Mouse (Mus musculus) gastrocnemius, adult 18-20 months (tissue): Measurements from ENCODE around the gene Sirt7. TPM values are rescaled to one million over a fixed set of nuclear protein-coding genes. Genes with fewer than 3 reads are reported as not detected.
A peak's percentile ranks its signal among the peaks of the same experiment; 100 is the strongest.

Source experiments
- DNase-seq: peaks from one replicate; pipeline ENCODE4 v3.0.0; 2021; ENCODE audit warnings: low spot score
- total RNA-seq, 2 experiments: library from RNA; stranded (reverse); gene quantifications; 2 replicates each; pipeline ENCODE4 v1.2.3; 2021

The Sirt7 gene
- total RNA-seq, 2 experiments from 2014 or later, result 3.6 to 4.2 TPM

DNA sequence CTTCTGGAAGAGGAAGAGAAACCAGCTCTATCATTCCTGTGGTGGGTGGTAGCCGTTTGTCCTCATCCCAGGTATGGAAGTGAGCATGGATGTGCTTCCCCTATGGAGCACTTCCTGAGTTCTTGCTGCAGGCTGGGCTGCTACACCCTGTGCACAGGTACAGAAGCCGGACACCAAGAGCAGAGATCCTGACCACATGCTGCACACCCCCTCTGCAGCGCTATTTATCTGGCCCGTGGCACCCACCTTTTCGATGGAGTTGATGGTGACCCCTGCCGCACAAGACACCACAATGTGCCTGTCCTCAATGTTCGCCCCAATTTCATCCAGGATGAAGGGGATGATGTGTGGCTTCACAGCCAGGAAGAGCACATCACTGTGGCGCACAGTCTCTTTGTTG is 16.8 kb upstream of the Sirt7 start:
- no peak for DNase-seq

DNA sequence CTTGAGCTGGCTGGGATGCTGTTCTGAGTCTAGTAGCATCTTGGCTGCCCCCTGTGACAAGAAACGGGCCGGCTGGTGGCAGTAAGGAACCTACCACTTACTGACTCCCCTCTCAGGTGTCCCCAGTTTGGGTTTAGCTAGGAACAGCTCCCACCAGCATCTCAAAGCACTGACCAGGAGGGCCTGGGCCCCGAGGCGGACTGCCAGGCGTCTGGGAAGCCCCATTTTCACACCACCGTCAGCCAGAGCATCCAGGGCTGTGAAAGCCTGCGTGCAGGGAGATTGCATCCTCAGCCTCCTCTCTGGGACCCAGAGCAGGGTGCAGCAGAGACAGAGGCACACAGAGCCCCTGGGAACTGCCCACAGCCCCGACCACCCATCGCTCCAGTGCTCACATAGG is 16.2 kb upstream of the Sirt7 start:
- DNase-seq, result no peak

DNA sequence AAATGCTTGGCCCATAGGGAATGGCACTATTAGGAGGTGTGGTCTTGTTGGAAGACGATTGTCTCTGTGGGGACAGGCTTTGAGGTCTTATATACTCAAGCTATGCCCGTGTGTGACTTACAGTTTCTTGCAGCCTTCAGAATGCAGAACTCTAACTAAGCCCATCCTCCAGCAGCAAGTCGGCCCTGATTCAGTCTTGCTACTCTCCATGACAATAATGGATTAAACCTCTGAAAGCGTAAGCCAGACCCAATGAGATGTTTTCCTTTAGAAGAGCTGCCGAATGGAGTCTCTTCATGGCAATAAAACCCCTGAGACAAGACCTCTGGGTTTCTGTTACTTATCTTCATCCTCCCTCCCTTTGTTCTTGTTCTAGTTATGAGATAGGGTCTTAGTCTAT is 9.8 kb upstream of the Sirt7 start:
- no peak for DNase-seq

DNA sequence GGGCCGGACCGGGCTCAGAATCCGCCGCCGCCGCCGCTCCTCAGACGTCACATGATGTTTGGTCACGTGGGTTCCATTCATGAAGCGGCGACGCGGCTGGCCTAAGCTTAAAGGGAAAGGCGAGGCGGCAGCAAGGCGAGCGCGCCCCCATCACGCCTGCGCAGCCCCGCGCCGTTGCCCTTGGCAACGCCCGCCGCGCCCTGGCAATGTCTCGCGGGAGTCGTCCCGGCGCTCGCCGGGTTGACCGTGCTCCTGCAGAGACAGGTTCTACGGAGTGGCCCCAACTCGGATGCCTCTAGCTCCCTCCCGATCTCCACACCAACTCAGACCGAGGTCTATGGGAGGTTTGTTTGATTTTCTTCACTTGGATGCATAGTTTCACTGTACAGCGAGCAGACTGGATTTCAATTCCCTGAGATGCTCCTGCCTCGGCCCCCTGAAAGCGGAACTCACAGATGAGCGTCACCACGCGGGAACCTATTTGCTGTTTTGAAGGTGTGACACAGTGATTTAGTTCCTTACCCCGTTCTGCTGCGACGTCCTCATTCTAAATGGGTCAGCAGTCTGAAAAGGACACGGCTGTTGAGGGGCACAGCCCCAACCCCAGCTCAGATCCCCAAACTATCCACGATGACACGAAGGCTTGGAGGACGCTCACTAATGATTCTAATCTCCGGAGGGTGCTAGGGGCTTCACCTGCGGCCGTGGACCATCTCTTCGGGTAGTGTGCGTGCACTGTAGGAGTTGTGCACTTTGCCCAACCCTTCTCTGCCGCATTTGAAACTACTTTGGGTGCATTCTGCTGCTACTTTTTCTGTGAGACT is 8.7 kb upstream of the Sirt7 start, which contains the start of gene Mafg:
Gene Mafg, minus strand, starts transcription at position 81 of the 824 bp plus-strand sequence.
- peak; percentile 92 for DNase-seq

DNA sequence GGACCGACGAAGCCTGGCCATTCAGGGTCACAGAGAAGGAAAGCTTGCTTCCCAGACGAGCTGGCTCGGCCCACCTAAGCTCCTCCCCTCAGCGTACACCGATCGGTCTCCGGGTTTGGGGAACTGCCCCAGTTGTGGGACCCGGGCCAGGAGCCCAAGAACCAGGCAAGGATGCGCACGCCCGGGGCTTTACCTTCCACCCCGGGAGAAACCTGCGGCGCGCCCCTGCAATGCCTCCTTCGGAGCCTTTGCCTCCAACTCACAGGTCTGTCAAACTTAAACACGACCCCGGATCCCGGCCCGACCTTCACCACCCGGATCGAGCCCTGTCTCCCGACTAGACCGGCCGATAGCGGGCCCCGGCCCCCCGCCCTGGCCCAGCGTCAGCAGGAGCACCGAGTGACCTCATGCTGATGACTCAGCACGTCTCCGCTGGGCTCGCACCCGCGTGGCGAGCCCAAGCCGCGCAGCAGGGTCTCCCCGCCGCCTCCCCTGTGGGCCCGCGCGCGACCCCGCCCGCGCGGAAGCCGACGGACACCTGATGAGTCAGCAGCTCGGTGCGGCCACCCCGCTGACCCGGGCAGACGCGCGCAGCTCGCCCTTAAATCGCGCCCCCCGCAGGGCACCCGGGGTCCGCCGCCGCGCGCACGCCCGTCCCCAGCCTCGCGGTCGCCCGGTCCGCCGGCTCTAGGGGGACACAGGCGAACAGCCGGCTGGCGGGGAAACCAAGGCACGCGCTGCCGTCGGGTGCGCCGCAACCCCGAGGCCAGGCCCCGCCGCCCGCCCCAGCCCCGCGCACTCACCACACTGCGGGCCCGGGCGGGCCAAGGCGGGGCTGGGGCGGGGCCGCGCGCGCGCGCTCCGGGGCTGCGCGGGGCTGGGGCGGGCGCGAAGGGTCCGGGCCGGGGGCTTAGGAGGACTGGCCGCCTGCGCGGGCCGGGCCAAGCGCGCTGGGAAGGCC is 7.8 kb upstream of the Sirt7 start:
- DNase-seq, result peak; percentile 79

DNA sequence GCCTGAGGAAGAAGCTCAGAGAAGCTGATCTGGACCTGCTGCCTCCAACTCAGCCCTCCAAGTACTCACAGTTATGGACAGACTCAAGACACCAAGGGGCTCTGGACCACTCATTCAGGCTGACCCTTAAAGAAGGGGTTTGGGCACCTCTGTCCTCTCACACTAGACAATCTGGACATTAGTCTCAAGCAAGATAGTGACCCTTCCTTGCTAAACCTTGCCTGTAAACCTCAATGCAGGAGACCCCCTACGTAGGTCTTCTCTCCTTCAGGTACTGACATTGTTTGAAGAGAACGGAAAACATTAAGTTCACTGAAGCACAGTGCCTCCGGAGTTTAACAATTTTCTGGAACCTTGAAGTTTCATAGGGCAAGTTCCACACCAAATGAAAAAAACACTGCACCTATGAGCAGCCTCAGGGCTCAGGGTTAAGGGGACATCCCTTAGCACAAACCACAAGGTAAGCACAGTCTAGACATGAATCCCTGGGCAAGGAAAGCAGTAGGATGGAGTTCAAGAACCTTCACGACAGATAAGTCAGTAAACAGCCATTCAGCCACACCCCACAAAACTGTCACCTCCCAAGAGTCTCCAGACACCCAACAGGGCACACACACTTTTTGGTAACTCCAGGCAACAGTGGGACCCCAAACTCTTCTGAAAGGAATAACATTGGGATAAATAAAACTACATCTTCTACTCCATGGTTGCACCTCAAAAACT is 6.8 kb upstream of the Sirt7 start:
- DNase-seq, result no peak

DNA sequence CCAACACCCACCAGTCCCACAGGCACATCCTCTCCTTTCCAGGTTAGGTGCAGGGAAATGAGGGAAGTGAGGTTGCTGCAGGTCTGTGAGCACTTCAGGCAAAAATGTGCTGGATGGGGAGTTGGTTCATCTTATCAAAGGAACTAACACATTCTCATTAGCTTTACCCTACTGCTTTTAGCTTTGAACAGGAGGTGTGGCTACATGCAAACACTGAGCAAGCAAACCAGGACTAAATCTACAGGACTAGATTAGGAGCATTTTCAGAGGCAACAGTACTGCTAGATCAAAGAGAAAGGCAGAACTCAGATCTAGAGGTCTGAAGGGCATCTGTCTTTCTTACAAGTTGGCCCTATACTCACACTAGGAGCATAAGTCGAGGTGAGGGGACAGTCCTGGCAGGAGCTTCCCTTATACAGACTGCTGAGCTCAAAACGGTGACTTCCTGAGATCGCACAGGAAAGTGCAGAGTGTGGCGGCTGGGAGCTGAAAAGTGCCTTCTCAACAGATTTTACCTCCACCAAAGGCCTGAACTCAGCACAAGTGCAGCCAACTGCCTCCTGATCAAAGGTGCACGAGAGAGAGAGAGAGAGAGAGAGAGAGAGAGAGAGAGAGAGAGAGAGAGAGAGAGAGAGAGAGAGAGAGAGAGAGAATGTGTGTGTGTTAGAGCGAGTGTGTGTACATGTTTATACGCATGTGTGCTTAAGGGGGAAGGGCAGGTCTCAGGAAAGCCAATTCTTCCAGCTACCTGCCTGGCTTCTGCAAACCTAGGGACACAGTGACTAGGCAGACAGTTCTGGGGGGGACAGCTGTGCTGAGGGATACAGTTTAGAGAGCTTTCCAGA is 6.1 kb upstream of the Sirt7 start:
- no peak for DNase-seq

DNA sequence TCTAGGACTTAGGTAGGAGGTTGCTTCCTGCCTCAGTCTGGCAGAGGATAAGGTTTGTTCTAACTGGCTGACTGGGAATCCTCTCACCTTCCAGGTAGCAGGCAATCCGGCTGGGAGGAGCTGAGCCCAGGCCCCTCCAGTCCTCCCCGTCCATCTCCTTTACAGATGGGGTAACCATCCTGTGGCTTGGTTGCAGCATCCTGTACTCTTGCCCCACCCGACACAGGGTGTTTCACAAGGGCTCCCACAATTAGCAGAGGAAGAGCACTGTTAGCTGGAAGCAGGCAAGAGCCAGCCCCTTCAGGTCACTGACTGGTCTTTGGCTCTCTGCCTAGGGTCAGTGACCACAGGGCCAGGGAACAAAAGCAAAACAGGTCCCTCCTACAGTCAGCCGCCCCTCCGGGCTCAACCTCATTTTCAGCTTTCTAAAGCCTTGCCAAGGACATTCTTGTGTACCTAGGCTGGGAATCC is 5.4 kb upstream of the Sirt7 start:
- no peak for DNase-seq

DNA sequence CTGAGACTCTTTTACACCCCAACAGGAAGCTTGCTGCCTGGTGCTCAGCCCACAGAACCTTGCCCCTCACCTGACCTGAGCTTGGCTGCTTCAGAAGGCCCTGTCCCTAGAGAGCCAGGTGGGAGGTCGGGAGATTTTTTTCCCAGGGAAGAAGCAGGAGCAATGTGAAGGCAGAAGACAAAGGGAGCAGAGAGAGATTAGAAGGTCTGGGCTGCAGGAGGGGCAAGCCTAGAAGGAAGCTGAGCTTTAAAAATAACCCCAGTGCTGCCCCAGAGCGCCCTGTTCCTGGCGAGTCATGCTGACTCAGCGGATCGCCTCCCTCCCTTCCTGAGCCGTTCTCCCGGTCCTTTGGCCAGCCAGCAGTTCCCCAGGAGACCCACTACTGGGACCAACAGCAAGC is 4.9 kb upstream of the Sirt7 start:
- DNase-seq, result peak; percentile 79

DNA sequence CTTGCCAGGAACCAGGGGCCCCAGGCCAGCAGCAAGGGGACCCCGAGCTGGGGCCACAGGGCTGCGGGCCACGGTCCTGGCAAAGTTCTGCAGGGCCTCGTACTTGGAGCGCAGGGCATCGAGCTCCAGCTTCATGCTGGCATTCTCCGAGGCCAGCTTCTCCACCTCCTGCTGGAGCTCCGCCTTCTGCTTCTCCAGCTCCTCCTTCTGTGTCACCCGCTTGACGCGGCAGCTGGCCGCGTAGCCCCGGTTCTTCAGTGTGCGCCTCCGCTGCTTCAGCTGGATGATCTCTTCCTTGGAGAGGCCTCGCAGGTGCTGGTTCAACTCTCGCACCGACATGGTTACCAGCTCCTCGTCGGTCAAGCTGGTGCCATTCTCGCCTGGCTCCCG is 4.3 kb upstream of the Sirt7 start:
- no peak for DNase-seq

DNA sequence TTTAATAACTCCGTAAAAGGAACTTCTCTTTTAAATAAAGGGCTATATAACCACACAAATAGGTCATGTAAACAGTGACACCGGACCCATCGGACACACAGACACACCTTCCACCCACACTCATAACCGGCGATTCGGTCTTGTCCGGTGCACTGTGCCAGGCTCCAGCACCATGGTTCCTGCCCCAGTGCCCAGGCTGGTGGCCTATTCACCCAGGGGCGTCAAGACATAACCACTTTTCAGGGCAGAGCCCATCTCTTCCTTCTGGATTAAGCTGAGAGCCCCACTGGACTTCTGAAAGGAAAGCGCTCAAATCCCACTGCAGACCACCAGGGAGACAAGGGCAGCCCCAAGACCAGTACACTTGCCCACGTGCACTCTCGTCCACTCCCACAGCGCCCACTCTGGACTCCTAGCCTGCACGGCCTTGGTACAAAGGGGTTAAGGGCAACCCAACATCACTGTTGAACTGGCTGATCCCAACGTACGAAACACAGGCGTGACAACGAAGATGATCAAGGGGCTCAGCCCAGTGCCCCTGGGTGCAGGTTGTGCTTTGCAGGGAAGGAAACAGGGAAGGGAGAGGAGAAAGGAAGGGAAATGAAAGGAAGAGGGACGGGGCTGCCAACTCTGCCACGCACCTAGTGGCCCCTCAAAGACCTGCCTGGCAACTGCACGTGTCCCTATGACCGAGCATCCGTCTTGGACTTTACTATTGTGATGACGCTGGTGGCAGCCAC is 3.7 kb upstream of the Sirt7 start:
- no peak for DNase-seq

DNA sequence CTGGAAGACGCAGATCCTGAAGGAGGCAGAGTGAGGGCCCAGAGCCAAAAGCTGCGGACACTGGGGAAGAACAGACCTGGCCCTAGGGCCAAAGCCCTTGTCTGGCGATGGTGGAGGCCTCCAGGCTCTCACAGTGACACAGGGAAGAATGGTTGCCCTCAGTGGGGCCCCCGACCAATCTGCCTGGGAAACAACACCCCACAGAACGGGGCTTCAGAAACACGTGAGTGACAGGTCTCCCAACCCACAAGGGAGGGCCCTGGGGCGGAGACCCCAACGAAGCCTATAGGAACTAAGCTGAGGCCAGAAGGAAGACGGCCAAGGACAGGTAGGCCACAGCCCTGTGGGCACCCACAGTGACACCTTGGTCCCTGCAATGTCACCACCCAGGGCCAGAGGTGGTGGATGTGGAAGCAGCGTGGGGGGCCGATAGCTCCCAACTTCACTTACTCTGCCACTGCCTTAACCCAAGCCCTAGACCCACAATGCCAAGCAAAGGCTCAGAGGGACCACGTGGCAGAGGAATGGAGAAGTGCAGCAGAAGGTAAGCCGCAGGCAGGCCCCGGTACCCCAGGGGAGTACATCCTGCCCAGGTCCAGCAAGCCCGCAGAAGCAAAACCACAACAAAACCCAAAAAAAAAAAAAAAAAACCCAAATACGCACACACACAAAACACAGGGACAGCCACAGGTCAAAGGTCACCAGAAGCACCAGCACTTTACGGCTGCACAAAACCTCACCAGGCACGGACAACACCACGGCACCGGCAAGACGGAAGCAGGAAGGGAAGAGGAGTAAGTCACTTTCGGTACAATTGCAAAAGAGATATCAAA is 2.6 kb upstream of the Sirt7 start:
- DNase-seq, result no peak

DNA sequence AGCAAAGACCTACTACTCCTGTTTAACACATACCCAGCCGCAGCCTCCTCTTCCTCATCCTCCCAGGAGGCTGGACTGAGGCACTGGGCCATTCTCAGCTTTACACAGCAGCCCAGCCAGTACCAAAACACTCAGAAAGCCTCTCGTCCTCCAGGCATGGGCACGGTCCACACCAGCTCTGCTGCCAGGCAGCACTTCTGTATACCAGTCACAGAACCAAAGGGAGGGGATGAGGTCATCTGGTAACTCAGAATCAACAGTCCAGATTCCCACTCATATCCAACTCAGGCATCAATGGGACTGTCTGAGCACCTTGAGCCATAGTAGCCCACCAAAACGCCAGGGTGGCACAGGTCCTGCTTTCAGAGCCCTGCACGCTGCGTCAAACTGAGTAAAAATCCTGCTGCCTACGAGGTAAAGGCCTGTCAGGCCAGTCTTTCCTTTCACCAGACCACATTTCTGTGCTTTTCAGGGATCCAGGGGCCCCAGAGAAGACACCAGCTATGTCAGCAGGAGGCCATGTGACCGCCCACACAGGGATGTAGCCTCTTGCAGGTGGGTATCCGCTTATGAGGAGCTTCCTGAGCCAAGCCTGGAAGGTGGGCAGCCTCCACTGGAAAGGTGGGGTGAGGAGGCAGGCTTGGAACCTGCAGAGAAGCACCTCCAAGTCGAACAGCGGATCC is 1.9 kb upstream of the Sirt7 start:
- DNase-seq, result no peak

DNA sequence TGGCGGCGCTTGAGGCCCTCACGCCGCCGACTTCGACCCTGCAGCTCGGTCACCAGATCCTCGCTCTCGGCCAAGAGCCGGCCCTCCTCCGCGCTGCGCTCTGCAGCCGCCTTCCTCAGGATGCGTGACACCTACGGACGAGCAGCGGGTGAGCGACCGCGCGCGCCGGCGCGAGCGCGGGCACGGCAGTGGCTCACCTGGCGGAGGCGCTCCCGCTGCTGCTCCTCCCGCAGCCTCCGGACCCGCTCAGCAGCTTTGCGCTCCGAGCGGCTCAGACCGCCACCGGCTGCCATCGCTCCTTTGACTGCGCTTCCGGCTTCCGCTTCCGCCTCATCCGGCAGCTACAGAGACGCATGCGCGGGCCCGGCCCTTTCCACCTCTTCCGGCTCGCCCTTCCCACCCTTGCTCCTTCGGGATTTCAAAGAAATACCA is 344 bp downstream of the Sirt7 start:
- peak; percentile 79 for DNase-seq

DNA sequence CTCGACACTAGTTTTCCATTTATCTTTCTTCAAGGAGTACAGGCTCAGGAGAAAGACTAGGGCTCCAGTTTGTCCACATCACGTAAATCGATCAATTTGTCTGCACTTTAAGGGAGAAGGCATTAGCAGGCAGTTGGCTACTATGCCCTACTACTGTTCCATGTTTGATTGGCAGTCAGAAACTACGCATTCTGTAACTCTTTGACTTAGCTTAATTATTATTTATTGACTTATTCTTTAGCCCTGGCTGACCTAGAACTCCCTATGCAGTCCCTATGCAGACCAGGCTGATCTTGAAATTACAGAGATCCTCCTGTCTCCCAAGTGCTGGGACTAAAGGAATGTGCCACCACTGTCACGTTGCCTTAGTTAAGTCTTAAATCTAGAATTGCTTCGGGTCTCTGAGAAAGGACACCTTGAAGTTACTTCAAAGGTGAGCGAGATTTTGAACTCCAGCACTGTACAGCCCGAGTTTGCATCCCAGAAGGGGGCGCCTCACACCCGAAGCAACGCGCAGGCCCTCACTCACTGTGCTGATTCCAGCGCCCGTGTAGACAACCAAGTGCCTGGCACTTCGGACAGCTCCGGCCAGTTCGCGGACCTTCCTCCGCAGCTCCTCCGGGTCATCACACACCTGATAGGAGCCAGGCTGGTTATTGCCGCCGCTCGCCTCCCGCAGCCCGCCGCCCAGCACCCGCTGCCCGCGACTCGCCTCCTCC is 920 bp downstream of the Sirt7 start:
- peak; percentile 68 for DNase-seq

DNA sequence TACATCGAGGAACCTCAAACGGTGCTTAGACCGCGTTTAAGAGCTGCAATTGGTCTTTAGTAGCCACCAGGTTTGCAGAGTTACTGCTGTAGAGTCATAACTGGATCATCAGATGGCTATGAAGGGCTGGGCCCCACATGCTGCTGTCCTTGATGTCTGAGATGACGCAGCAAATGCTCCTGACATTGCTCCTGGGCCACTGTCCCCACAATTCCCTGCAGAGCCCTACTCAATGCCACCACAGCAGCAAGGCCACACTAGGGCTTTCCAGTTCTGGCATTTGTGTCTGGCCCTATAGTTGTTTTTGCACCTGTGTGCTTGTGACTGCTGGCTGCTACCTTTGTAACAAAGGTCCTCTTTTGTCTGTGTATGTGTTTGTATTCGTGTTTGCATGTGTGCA is 2.2 kb downstream of the Sirt7 start:
- DNase-seq, result no peak

DNA sequence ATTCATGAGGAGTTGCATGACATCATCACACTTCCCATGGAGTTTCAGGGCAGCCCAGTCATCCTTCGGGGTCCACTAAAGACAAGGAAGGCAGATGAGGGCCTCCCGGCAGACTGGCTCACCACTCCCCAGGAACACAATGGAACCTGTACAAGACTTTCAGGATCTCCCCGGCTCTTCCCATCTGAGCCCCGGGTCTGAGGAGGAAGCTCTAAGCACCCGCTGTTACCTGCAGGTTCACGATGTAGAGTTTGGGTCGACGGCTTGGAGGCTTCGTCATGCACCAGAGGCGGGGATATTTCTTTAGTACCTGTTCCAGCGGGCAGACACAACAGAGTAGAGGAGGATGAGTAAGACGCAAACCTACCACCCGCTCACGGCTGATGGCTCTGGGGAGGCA is 4.8 kb downstream of the Sirt7 start:
- no peak for DNase-seq
